Mouse (Mus musculus) cerebellum, adult 2 months (tissue): ENCODE measurements around the gene Sorcs2. TPM values are rescaled to one million over a fixed set of nuclear protein-coding genes. Genes with fewer than 3 reads are reported as not detected.
A peak's percentile ranks its signal among the peaks of the same experiment; 100 is the strongest.

Source experiments
- DNase-seq, 2 experiments: peaks; one replicate each; pipeline ENCODE4 v3.0.0; 2021
- H3K27ac ChIP-seq: fragments of 200-500 bp; 2 replicates; pipeline ENCODE4 v1.5.1; 2012; ENCODE audit warnings: low read length, control low read depth, inconsistent platforms; ENCODE audit not compliant: insufficient read depth
- H3K27me3 ChIP-seq: fragments of 200-500 bp; 2 replicates; pipeline ENCODE4 v1.6.1; 2012; ENCODE audit warnings: inconsistent platforms, mild to moderate bottlenecking, low read length, moderate library complexity; ENCODE audit not compliant: control insufficient read depth, insufficient read depth
- H3K4me1 ChIP-seq: fragments of 200-500 bp; 2 replicates; pipeline ENCODE4 v1.6.1; 2011; ENCODE audit warnings: low read length; ENCODE audit not compliant: control insufficient read depth, insufficient read depth
- H3K4me3 ChIP-seq: fragments of 200-500 bp; replicated peaks from 2 replicates; pipeline ENCODE3; 2011; ENCODE audit warnings: mild to moderate bottlenecking, low read depth, low read length, control low read depth; ENCODE audit not compliant: insufficient read depth
- CTCF ChIP-seq: fragments of 200-500 bp; IDR thresholded peaks from 2 replicates; pipeline ENCODE4 v1.5.1; 2011; ENCODE audit warnings: low read depth, mild to moderate bottlenecking, control low read depth, low read length, moderate library complexity, borderline replicate concordance; ENCODE audit not compliant: insufficient read depth
- POLR2A ChIP-seq: fragments of 200-500 bp; IDR thresholded peaks from 2 replicates; pipeline ENCODE4 v1.6.1; 2011; ENCODE audit warnings: low read length, control low read depth, borderline replicate concordance; ENCODE audit not compliant: insufficient read depth
- WGBS: fragments of 180-500 bp; shearing (Covaris S2); methylation state at CpG from one replicate; pipeline ENCODE4 v1.1.7; 2018; 5-methylcytosine and 5-hydroxymethylcytosine counted together
- polyA plus RNA-seq: library from polyadenylated mRNA; depleted of rRNA; stranded (reverse); fragments of >200 nt; gene quantifications from 2 replicates; pipeline ENCODE4 v1.2.3, GENCODE M21; 2012

Sorcs2 gene
- polyA plus RNA-seq, 1 experiment: 8.7 TPM

DNA sequence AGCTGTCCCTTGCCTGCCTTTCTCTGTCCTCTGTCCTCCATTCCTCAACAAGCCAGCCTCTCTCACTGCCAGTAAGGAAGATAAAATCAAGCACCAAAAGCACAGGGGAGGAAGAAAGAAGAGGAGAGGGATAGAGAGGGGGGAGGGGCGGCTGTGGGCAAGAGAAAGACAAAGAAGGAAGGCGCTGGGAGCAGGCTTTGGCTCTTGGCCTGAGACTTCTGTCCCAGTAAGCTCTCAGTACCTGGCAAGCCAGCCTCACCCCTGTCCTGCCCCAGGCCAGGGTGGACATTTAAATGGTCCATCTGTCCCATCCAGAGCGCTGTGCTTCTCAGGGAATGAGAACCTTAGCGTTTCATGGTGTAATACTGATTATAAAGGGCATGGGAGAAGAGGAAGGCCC is 203.3 kb downstream of the Sorcs2 start:
- no peaks in the 10 kb centered on the region for H3K27me3 ChIP-seq
- no peak overlapping the region for H3K27ac ChIP-seq
- no peak for DNase-seq
- no peaks in the 10 kb centered on the region for H3K4me1 ChIP-seq
- WGBS: 48% methylated on average over 4 of the region's 4 CpGs
- no peak for TF ChIP-seq CTCF
- no peak for TF ChIP-seq POLR2A
- H3K4me3 ChIP-seq: no peak overlapping the region

- no peak overlapping the region for H3K27ac ChIP-seq
- 85% methylated on average over 2 of the region's 2 CpGs for WGBS
- TF ChIP-seq POLR2A (no peak), CTCF (no peak)
- no peak overlapping the region for H3K4me3 ChIP-seq
- H3K27me3 ChIP-seq: no peaks in the 10 kb centered on the region
- H3K4me1 ChIP-seq: no peaks in the 10 kb centered on the region
- DNase-seq: no peak
These were observed 205.3 kb downstream of the Sorcs2 start for GRCm38 (mm10) chr5:36192677-36193076.

- no peaks in the 10 kb centered on the region for H3K27me3 ChIP-seq
These were observed 206.1 kb downstream of the Sorcs2 start for GRCm38 (mm10) chr5:36191876-36192275.

DNA sequence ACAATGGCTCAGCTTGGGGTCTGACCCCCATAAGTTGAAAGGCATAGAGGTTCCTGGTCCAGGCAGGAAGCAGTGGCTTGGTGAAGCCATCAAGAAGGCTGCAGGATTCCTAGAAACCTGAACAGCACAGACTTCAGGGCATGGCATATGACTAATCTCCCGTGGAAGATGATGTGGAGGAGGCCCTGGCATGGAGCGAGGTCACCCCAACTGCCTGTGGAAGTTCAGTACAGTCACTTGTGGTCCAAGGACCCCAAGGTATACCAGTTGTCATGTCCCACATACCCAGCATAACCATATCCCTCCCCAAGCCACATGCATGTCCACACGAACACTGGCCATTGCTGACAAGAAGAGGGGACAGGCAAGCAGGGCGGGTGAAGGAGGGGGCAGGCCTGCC is 206.7 kb downstream of the Sorcs2 start:
- no peak for TF ChIP-seq CTCF
- no peak for TF ChIP-seq POLR2A
- Histone ChIP-seq H3K4me1 (no peaks in the 10 kb centered on the region), H3K27me3 (no peaks in the 10 kb centered on the region), H3K4me3 (no peak overlapping the region), H3K27ac (no peak overlapping the region)
- no peak for DNase-seq
- WGBS: 88% methylated on average over 4 of the region's 4 CpGs

More at GRCm38 (mm10) chr5:36191876-36192275, 206.1 kb downstream of the Sorcs2 start:
- Histone ChIP-seq H3K4me3 (no peak overlapping the region), H3K27ac (no peak overlapping the region), H3K4me1 (no peaks in the 10 kb centered on the region)
- TF ChIP-seq POLR2A (no peak), CTCF (no peak)
- 93% methylated on average over 3 of the region's 3 CpGs for WGBS
- DNase-seq: no peak

DNA sequence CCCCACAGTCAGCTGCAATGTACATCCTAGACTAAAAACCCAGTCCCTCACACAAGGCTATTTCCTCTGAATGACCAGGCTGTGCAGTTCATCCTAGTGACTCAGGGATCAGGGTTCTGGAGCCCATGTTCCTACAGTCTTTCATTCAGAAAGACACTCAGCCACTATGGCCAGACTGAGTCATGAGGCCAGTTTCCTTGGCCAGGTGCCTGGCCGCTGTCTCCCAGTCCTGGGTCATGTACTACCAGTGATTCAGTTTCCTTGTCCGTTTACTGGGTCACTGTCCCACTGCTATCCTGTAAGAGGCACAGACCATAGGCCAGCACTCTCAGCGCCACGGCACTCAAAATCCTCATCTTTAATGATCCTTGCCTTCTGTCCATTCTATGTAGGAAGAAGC is 209.6 kb downstream of the Sorcs2 start:
- TF ChIP-seq CTCF (no peak), POLR2A (no peak)
- no peaks in the 10 kb centered on the region for H3K27me3 ChIP-seq

GRCm38 (mm10) chr5:36186294-36187053 is 211.5 kb downstream of the Sorcs2 start:
- no peaks in the 10 kb centered on the region for H3K4me1 ChIP-seq
- H3K4me3 ChIP-seq: no peak overlapping the region
- no peak overlapping the region for H3K27ac ChIP-seq
- no peak for DNase-seq
- 67% methylated on average over 8 of the region's 8 CpGs for WGBS
- TF ChIP-seq CTCF (no peak), POLR2A (no peak)
- no peaks in the 10 kb centered on the region for H3K27me3 ChIP-seq

More for the DNA sequence above, 209.6 kb downstream of the Sorcs2 start:
- Histone ChIP-seq H3K4me3 (no peak overlapping the region), H3K4me1 (no peaks in the 10 kb centered on the region), H3K27ac (no peak overlapping the region)
- 83% methylated on average over 4 of the region's 4 CpGs for WGBS
- DNase-seq: peak in 1 of 2 experiments; percentile 15

DNA sequence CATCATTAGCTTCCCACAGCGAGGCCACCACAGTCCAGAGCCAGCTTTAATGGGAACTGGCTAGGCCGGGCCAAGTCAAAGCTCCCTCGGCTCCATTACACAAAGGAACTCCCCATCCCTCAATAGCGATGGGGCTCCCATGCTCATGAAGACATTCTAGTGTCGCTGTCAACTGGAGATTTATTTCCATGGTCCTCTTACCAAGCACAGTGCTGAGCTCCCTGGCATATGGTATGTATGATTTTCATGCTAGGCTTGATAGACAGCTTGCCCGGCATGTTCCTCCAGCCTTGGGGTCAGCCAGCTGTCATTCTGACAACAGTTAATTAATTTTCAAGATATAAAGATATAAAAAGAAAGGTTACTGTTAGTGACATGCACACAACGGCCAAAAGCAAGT is 215.6 kb downstream of the Sorcs2 start:
- Histone ChIP-seq H3K27me3 (no peaks in the 10 kb centered on the region), H3K4me1 (no peaks in the 10 kb centered on the region), H3K27ac (no peak overlapping the region), H3K4me3 (no peak overlapping the region)
- 39% methylated on average over 7 of the region's 7 CpGs for WGBS
- no peak for DNase-seq
- TF ChIP-seq CTCF (no peak), POLR2A (no peak)

GRCm38 (mm10) chr5:36179708-36180107 is 218.2 kb downstream of the Sorcs2 start:
- no peaks in the 10 kb centered on the region for H3K27me3 ChIP-seq
- no peak for TF ChIP-seq POLR2A
- no peak for TF ChIP-seq CTCF
- H3K27ac ChIP-seq: no peak overlapping the region
- H3K4me1 ChIP-seq: no peaks in the 10 kb centered on the region
- WGBS: 88% methylated on average over 5 of the region's 5 CpGs
- no peak overlapping the region for H3K4me3 ChIP-seq
- DNase-seq: no peak
